Mouse (Mus musculus) stomach, postnatal 0 days (tissue): ENCODE measurements at regions not wholly inside any gene's neighbourhood (a gene's known extent, or its start where the extent isn't known, plus 50 kb on each side); places are given as distances from the start of the nearest gene placed in this dataset.

Experiments
- CTCF ChIP-seq: IDR thresholded peaks from 2 replicates; pipeline ENCODE4 v1.5.1; 2016; ENCODE audit warnings: antibody characterized with exemption, low read depth, mild to moderate bottlenecking, moderate library complexity
- EP300 ChIP-seq: optimal IDR thresholded peaks from 2 replicates; pipeline ENCODE3; 2016; ENCODE audit warnings: antibody characterized with exemption

DNA sequence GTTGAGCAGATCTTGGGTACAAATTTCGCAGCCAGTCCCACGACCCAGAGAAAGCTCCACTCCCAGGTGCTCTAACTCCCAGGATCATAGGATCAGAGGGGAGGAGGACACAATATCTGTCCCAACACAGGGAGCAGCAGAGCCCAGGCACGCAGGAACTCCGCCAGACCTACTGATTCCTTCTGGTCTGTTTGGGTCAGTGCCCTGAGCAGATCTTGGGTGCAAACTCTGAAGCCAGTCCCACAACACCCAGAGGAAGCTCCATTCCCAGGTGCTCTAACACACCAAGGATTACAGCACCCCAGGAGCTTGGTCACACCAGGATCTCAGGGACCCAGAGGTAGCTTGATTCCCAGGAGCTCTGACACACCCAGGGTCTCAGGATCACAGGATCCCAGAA lies 110.2 kb upstream of the Ankrd55 start:
- TF ChIP-seq CTCF (no peak), EP300 (no peak)
